Mouse (Mus musculus) erythroblast, embryonic 14.5 days (primary cell): ENCODE results near the gene Lrrn4cl. TPM values are rescaled to one million over a fixed set of nuclear protein-coding genes. Genes with fewer than 3 reads are reported as not detected.
A peak's percentile ranks its signal among the peaks of the same experiment; 100 is the strongest.

Experiments used
- H3K27me3 ChIP-seq: 2 replicates; pipeline ENCODE4 v1.6.1; 2012; ENCODE audit warnings: inconsistent platforms; ENCODE audit not compliant: control insufficient read depth
- H3K36me3 ChIP-seq: 2 replicates; pipeline ENCODE4 v1.6.1; 2012; ENCODE audit warnings: mild to moderate bottlenecking, inconsistent platforms; ENCODE audit not compliant: control insufficient read depth
- H3K4me1 ChIP-seq: 2 replicates; pipeline ENCODE4 v1.6.1; 2012; ENCODE audit warnings: inconsistent platforms; ENCODE audit not compliant: control insufficient read depth
- H3K4me3 ChIP-seq: replicated peaks from 2 replicates; pipeline ENCODE3; 2012; ENCODE audit warnings: moderate library complexity, mild to moderate bottlenecking, inconsistent platforms
- H3K9me3 ChIP-seq: 2 replicates; pipeline ENCODE4 v1.6.1; 2012; ENCODE audit warnings: low read length, inconsistent platforms, mixed read lengths; ENCODE audit not compliant: control insufficient read depth
- GATA1 ChIP-seq: IDR thresholded peaks from 2 replicates; pipeline ENCODE4 v1.6.1; 2012; ENCODE audit warnings: low read length, inconsistent platforms, mixed read lengths
- TAL1 ChIP-seq: IDR thresholded peaks from 3 replicates; pipeline ENCODE4 v1.6.1; 2012; ENCODE audit warnings: low read length, inconsistent platforms, mixed read lengths
- polyA plus RNA-seq: library from polyadenylated mRNA; stranded (reverse); fragments of >175 nt; gene quantifications from 2 replicates; pipeline ENCODE4 v1.2.3, GENCODE M21; 2012

Lrrn4cl gene
- polyA plus RNA-seq, 1 experiment, result not detected

DNA sequence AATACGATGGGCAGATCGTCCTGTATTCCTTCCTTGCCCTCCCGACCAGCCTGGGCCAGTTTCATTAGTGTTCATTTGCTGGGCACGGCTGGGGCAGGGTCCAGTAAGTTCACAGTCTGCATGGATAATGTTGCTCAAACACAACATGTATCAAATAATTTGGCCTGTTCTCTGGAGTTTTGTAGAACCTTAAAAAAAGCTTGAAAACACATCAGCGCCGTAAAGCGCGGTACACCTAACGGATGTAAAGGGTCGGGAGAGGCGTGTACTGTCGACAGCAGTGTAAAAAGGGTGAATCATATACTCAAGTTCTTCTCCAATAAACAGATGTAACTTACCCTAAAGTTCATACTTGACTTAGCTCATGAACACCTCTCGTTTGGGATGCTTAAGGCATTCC lies 48.0 kb downstream of the Lrrn4cl start:
- peaks cover 74% of the 10 kb centered on the region for H3K36me3 ChIP-seq
- no peaks in the 10 kb centered on the region for H3K27me3 ChIP-seq
- TF ChIP-seq TAL1, result no peak
- no peak for TF ChIP-seq GATA1
- peaks cover 65% of the 10 kb centered on the region for H3K4me1 ChIP-seq
- peak overlapping the region; percentile 70 for H3K4me3 ChIP-seq
- H3K9me3 ChIP-seq, result peaks cover 3% of the 10 kb centered on the region; the same call in 1 of the 2 replicates

DNA sequence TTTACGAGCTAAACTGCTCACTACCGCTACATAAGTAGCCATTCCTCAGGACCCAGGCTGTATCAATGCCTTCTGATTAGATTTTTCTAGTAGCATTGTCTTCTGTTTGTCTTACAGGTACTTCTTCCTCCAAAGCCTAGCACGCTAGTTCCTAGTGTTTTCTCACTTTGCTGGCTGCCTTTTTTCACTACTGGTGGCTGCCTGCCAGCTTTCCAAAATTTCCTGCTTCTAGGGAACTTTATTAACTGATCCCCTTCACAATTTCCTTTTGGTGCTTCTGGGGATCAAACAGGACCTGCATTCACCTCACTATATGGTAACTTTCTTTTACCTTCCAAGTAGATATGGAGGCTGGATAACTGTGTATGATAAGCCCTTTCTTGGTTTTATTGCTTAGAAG lies 48.5 kb downstream of the Lrrn4cl start:
- peaks cover 60% of the 10 kb centered on the region for H3K4me1 ChIP-seq
- TF ChIP-seq GATA1 (no peak), TAL1 (no peak)
- H3K4me3 ChIP-seq, result peak overlapping the region; percentile 70
- peaks cover 78% of the 10 kb centered on the region for H3K36me3 ChIP-seq
- no peaks in the 10 kb centered on the region for H3K27me3 ChIP-seq
- peaks cover 3% of the 10 kb centered on the region; the same call in 1 of the 2 replicates for H3K9me3 ChIP-seq

DNA sequence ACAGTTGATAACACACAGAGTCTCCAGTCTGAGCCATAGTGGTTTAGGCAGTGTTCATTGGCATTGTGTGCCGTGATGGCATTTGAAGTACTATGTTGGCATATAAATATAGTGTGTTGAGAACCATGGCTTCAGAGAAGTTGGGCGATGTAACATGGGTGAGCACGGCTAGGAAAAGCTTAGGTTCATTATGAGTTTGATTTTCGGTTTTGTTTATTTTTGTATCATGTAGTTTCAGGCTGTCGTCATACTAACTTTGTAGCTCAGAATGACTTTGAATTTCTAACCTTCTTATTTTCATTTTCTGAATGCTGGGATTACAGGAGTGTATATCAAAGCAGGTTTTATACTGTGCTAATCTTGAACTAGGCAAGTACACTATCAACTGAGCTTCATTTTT lies 52.8 kb downstream of the Lrrn4cl start:
- Histone ChIP-seq H3K4me3 (no peak overlapping the region), H3K36me3 (peaks cover 87% of the 10 kb centered on the region), H3K27me3 (no peaks in the 10 kb centered on the region), H3K4me1 (peaks cover 24% of the 10 kb centered on the region), H3K9me3 (no peaks in the 10 kb centered on the region)
- TF ChIP-seq GATA1 (no peak), TAL1 (no peak)

Other genes with a start within 250 kb of the Lrrn4cl start
- gene Slc22a6, start 232.7 kb upstream of the Lrrn4cl start, polyA plus RNA-seq, result not detected in 2 replicates
- gene Chrm1, start 187.0 kb upstream of the Lrrn4cl start, polyA plus RNA-seq, result 0.01 TPM in 1 of 2 replicates, not detected in the other
- gene Slc3a2, start 127.4 kb upstream of the Lrrn4cl start, polyA plus RNA-seq, result 33.5 and 37.4 TPM in 2 replicates
- 1.7 and 2.5 TPM in 2 replicates for gene Wdr74, start 114.9 kb upstream of the Lrrn4cl start, polyA plus RNA-seq
- not detected in 2 replicates for gene 1700092M07Rik, start 110.0 kb upstream of the Lrrn4cl start, polyA plus RNA-seq
- gene Stx5a, start 109.4 kb upstream of the Lrrn4cl start, polyA plus RNA-seq, result 3.3 and 3.6 TPM in 2 replicates
- 2.9 and 3.0 TPM in 2 replicates for gene Nxf1, start 93.7 kb upstream of the Lrrn4cl start, polyA plus RNA-seq
- 4.9 and 5.0 TPM in 2 replicates for gene Tmem223, start 79.8 kb upstream of the Lrrn4cl start, polyA plus RNA-seq
- gene Tmem179b, start 76.3 kb upstream of the Lrrn4cl start, polyA plus RNA-seq, result 10.3 and 14.4 TPM in 2 replicates
- gene Taf6l, start 64.4 kb upstream of the Lrrn4cl start, polyA plus RNA-seq, result 4.1 and 4.7 TPM in 2 replicates
- 0.36 and 0.84 TPM in 2 replicates for gene Polr2g, start 52.2 kb upstream of the Lrrn4cl start, polyA plus RNA-seq
- gene Zbtb3, start 48.2 kb upstream of the Lrrn4cl start, polyA plus RNA-seq, result 0.06 and 0.07 TPM in 2 replicates
- 0.24 TPM in 2 replicates for gene Ttc9c, start 31.4 kb upstream of the Lrrn4cl start, polyA plus RNA-seq
- 8.6 and 10.2 TPM in 2 replicates for gene Hnrnpul2, start 30.8 kb upstream of the Lrrn4cl start, polyA plus RNA-seq
- gene AC129217.1, start 21.0 kb upstream of the Lrrn4cl start, polyA plus RNA-seq, result 0.10 TPM in 1 of 2 replicates, not detected in the other
- 4.6 and 6.4 TPM in 2 replicates for gene Bscl2, start 13.3 kb upstream of the Lrrn4cl start, polyA plus RNA-seq
- not detected in 2 replicates for gene Gng3, start 11.6 kb upstream of the Lrrn4cl start, polyA plus RNA-seq
- 19.4 and 19.7 TPM in 2 replicates for gene Ubxn1, start 20.7 kb downstream of the Lrrn4cl start, polyA plus RNA-seq
- gene Uqcc3, start 30.2 kb downstream of the Lrrn4cl start, polyA plus RNA-seq, result 3.7 and 3.8 TPM in 2 replicates
- 0.01 and 0.03 TPM in 2 replicates for gene Lbhd1, start 33.0 kb downstream of the Lrrn4cl start, polyA plus RNA-seq
- not detected in 2 replicates for gene Gm49403, start 33.2 kb downstream of the Lrrn4cl start, polyA plus RNA-seq
- 6.6 and 7.7 TPM in 2 replicates for gene 1810009A15Rik, start 38.1 kb downstream of the Lrrn4cl start, polyA plus RNA-seq
- gene Gm49416, start 38.2 kb downstream of the Lrrn4cl start, polyA plus RNA-seq, result not detected in 2 replicates
- gene Ints5, start 42.2 kb downstream of the Lrrn4cl start, polyA plus RNA-seq, result 3.1 and 3.7 TPM in 2 replicates
- 1.9 and 2.5 TPM in 2 replicates for gene Ganab, start 47.3 kb downstream of the Lrrn4cl start, polyA plus RNA-seq
- 15.8 and 16.4 TPM in 2 replicates for gene B3gat3, start 69.6 kb downstream of the Lrrn4cl start, polyA plus RNA-seq
- 0.42 and 0.57 TPM in 2 replicates for gene Rom1, start 78.6 kb downstream of the Lrrn4cl start, polyA plus RNA-seq
- gene Eml3, start 78.8 kb downstream of the Lrrn4cl start, polyA plus RNA-seq, result 1.3 and 1.4 TPM in 2 replicates
- 2.2 and 3.4 TPM in 2 replicates for gene Mta2, start 91.1 kb downstream of the Lrrn4cl start, polyA plus RNA-seq
- 1.6 TPM in 2 replicates for gene Tut1, start 103.1 kb downstream of the Lrrn4cl start, polyA plus RNA-seq
- 5.4 and 8.2 TPM in 2 replicates for gene Eef1g, start 116.3 kb downstream of the Lrrn4cl start, polyA plus RNA-seq
- 0.01 and 0.05 TPM in 2 replicates for gene Ahnak, start 138.5 kb downstream of the Lrrn4cl start, polyA plus RNA-seq
- gene Scgb1a1, start 237.2 kb downstream of the Lrrn4cl start, polyA plus RNA-seq, result not detected in 2 replicates